Mouse (Mus musculus) erythroblast, embryonic 14.5 days (primary cell): ENCODE measurements around the gene Hoxc10.

Experiments
- GATA1 ChIP-seq: IDR thresholded peaks from 2 replicates; pipeline ENCODE4 v1.6.1; 2012; ENCODE audit warnings: low read length, inconsistent platforms, mixed read lengths
- TAL1 ChIP-seq: IDR thresholded peaks from 3 replicates; pipeline ENCODE4 v1.6.1; 2012; ENCODE audit warnings: low read length, inconsistent platforms, mixed read lengths

DNA sequence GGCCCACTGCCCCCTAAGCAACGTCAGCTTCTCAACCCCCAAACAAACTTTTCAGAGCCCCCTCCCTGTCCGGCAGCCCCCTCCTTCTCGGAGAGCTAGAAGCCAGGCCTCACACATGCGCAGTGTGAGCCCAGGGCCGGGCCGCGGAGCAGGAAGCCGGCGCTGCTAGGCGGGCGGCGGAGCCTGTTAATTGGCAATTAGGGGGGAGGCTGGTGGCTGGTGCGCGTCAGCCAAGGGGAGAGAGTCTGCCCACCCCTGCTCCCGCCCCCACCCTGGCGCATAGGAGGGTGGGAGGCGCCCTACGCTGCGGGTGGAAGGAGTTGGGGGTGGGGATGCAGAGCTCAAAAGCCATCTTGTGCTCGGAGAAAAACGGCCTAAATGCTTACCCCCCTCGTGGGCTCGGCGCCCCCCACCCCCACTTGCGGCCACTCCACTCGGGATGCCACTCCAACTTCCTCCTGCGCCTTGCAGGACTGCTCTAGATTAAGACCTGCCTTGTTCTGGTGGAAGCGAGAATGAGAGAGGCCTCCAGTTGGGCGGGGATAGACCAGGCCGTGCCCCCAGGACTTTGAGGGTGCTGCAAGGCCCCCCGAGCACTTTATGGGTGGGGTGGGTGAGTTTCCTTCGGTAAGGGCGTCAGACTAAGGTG is 32.7 kb downstream of the Hoxc10 start:
- no peak for TF ChIP-seq GATA1
- no peak for TF ChIP-seq TAL1
